Mouse (Mus musculus) layer of hippocampus, adult 2 months (tissue): ENCODE data around the gene Mllt6. TPM values are rescaled to one million over a fixed set of nuclear protein-coding genes. Genes with fewer than 3 reads are reported as not detected.
"Not testable (repeated sequence)": the region's sequence is repeated elsewhere in the genome, so short reads cannot be mapped to it uniquely, and the experiment has no call there.

ENCODE experiments used
- DNase-seq, 2 experiments: peaks; one replicate each; pipeline ENCODE4 v3.0.0; 2022; ENCODE audit warnings: low spot score in 2 of 2
- H3K27ac ChIP-seq: fragments of 200-600 bp; 2 replicates; pipeline ENCODE4 v1.8.1; 2022
- H3K4me3 ChIP-seq: fragments of 200-600 bp; 2 replicates; pipeline ENCODE4 v1.8.1; 2022; ENCODE audit warnings: mild to moderate bottlenecking
- CTCF ChIP-seq: fragments of 200-600 bp; conservative IDR thresholded peaks from 2 replicates; pipeline ENCODE4 v1.8.1; 2022; ENCODE audit warnings: antibody characterized with exemption, mild to moderate bottlenecking, moderate library complexity
- total RNA-seq, 2 experiments: library from RNA; stranded (reverse); gene quantifications; 2 replicates each; pipeline ENCODE4 v1.2.3; 2021

The Mllt6 gene
- total RNA-seq, 2 experiments from 2014 or later, result 122 to 124 TPM

GRCm38 (mm10) chr11:97631046-97631445 is 32.2 kb upstream of the Mllt6 start:
- DNase-seq, result no peak
- H3K27ac ChIP-seq, result peak overlapping the region; percentile 76
- no peak for TF ChIP-seq CTCF
- H3K4me3 ChIP-seq, result no peak overlapping the region

DNA sequence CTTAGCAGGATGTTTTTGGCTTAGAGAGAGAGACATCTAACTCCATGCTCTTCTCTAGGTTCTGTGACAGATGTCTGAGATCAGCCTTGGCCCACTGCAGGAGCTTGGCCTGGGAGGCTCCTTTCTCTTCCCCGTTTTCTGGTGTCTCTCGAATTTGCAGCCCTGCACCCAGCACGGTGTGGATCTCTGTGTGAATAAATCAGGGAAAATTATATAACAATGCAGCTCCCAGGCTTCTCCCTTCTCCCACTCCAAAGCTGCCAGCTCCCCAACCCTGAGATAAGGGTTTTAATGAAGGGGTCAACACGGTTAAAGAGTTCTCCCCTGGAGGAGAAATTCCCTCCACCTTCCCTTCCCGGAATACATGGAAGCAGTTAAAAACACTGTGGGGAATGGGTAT is 31.7 kb upstream of the Mllt6 start:
- no peak for TF ChIP-seq CTCF
- Histone ChIP-seq H3K4me3 (no peak overlapping the region), H3K27ac (peak overlapping the region; percentile 76)
- peak in 1 of 2 experiments; percentile 39 for DNase-seq

- no peak overlapping the region for H3K4me3 ChIP-seq
- H3K27ac ChIP-seq, result peak overlapping the region; percentile 76
- peak; percentile 87 for TF ChIP-seq CTCF
- peak; percentile 86 to 91 for DNase-seq
Measured at GRCm38 (mm10) chr11:97631938-97632337, 31.3 kb upstream of the Mllt6 start.

GRCm38 (mm10) chr11:97632440-97632839 is 30.8 kb upstream of the Mllt6 start:
- H3K27ac ChIP-seq, DNase-seq, H3K4me3 ChIP-seq: not testable (repeated sequence)

DNA sequence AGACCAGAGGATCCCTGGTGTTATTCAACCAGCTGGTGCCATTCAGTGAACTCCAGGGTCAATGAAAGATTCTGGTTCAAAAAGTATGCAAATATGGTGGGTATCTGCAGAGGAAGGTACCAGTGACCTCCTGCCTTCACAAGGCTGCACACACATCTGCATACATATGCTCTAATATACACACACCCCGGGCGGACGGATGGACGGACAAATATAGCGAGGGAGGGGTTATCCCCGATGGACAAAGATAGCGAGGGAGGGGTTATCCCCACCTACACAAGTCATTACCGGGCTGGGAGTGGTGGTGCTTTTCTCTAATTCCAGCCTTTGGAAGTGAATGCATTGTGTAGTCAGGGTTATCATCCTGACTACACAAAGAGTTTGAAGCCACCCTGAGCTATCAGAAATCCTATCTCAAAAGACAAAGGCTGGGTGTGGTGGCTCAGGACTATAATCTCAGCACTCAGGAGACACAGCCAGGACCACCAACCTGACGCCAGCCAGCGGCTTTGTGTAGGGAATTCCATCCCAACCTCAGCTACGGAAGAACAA is 27.7 kb upstream of the Mllt6 start:
- no peak for DNase-seq
- H3K4me3 ChIP-seq, result no peak overlapping the region
- H3K27ac ChIP-seq, result no peak overlapping the region
- no peak for TF ChIP-seq CTCF

GRCm38 (mm10) chr11:97641668-97642067 is 21.5 kb upstream of the Mllt6 start:
- Histone ChIP-seq H3K27ac (peak overlapping the region; percentile 82), H3K4me3 (no peak overlapping the region)
- TF ChIP-seq CTCF, result no peak
- DNase-seq, result peak; percentile 68 to 83

- DNase-seq, result no peak
- peak; percentile 60 for TF ChIP-seq CTCF
- Histone ChIP-seq H3K27ac (no peak overlapping the region), H3K4me3 (no peak overlapping the region)
Measured at GRCm38 (mm10) chr11:97642746-97643145, 20.5 kb upstream of the Mllt6 start.

DNA sequence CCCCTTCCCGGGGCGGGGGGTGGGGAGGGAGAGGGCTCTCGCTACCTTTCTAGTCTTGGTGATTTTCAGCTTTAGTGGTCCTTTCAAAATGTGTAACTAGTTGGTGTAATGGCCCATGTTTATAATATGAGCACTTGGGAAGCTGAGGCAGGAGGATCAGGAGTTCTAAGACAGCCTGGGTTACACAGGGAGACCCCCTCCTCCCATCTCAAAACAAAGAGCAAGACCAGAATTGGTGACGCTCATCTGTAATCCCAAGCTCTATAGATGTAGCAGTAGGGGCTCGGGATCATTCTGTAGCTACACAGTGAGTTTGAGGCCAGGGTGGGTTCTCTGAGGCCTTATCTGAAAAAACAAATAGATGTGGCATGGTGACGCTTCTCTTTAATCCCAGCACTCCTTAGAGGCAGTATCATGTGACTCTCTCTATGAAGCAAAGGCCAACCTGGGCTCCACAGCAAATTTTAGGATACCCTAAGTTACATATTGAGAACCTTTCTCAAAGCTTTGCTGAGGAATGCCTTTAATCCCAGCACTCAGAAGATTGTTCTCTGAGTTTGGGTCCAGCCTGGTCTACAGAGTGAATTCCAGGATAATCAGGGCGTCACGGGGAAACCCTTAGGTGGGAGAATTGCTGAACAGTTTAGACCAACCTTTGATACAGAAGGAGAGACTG is 19.7 kb upstream of the Mllt6 start:
- DNase-seq, result no peak
- TF ChIP-seq CTCF, result no peak
- no peak overlapping the region for H3K4me3 ChIP-seq
- H3K27ac ChIP-seq, result no peak overlapping the region

GRCm38 (mm10) chr11:97644834-97645233 is 18.4 kb upstream of the Mllt6 start:
- peak in 1 of 2 experiments; percentile 54 for DNase-seq
- peak; percentile 88 for TF ChIP-seq CTCF
- Histone ChIP-seq H3K4me3 (no peak overlapping the region), H3K27ac (no peak overlapping the region)

- not testable (repeated sequence) for DNase-seq, H3K4me3 ChIP-seq, H3K27ac ChIP-seq
Measured at GRCm38 (mm10) chr11:97648541-97648940, 14.7 kb upstream of the Mllt6 start.

- Histone ChIP-seq H3K27ac (no peak overlapping the region), H3K4me3 (no peak overlapping the region)
- no peak for TF ChIP-seq CTCF
- no peak for DNase-seq
Measured at GRCm38 (mm10) chr11:97650341-97650740, 12.9 kb upstream of the Mllt6 start.

GRCm38 (mm10) chr11:97653376-97653775 is 9.8 kb upstream of the Mllt6 start:
- not testable (repeated sequence) for H3K27ac ChIP-seq, DNase-seq, H3K4me3 ChIP-seq

DNA sequence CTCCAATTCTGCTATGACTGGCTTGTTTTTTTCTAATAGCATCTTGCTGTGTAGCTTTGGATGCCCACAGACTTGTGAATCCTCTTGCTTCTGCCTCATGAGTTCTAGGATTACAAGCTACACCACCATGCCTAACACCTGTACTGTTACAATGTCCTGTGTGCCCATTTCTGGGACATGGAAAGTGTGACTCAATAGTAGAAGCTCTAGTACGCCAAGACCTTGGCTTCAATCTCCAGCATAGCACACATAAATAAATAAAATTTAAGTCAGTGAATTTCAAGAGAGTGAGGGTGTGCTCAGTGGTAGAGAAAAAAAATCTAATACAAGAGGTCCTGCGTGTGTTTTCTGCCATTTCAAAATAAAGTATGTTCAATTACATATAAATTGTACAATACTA is 9.0 kb upstream of the Mllt6 start:
- TF ChIP-seq CTCF, result no peak
- Histone ChIP-seq H3K4me3 (no peak overlapping the region), H3K27ac (no peak overlapping the region)
- DNase-seq, result no peak

GRCm38 (mm10) chr11:97656269-97656971 is 6.8 kb upstream of the Mllt6 start:
- no peak overlapping the region for H3K27ac ChIP-seq
- no peak for TF ChIP-seq CTCF
- no peak overlapping the region for H3K4me3 ChIP-seq
- no peak for DNase-seq
